Comparison of ENCODE assay signal across 24 mouse cellular contexts in the genomic region with DNA sequence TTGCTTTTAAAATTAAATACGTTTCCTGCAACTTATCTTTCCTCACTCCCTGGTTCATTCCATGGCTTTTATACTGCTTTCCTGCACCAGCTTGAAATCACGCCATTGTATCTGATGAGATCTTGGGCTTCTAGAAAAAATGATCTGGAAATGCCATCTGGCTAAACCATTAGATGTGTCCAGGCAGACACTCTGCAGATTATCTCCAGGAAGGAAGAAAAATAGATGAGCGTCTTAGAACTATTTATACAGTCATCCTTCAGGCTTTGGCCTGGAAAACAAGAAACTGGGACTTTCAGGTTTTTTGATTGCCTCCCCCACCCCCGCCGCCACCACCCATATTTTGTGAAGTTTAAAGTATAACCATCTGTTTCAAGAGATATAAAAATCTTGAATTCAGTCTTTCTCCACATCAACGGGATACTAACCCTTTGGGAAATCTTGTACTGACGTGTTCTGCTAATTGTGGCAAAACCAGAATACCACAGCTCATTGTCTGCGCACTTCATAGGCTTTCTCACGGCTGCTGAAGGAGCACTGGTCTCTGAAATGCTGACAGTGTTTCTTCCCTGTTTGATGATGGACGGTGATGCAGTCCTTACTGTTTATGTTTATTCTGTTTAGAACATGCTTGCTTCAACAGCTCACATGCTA. TPM values are rescaled to one million over a fixed set of nuclear protein-coding genes. Genes with fewer than 3 reads are reported as not detected.
DNase-seq lines count a peak whose midpoint lies in the region; ATAC-seq lines count a peak whose summit lies in the region.
"Had no signal": no experiment of that assay in that cellular context is flagged by ENCODE, and none has a peak within 500 bp of the region (broad histone marks: within the 10 kb centered on the region; RNA-seq: fewer than 3 reads in every experiment).

No protein-coding gene starts in this region.

- ATAC-seq in frontal cortex, adult (ENCODE audit: low TSS enrichment), result peak; percentile 78
- ATAC-seq: forebrain, embryonic 14.5 days; hindbrain, postnatal 0 days; intestine, embryonic 16.5 days had no signal

- no peak for DNase-seq in frontal cortex, postnatal 25 days (ENCODE audit: low spot score in 2 of 2)
- peak; percentile 5 for DNase-seq in layer of hippocampus, adult 9-11 months
- DNase-seq in layer of hippocampus, postnatal 10 days (ENCODE audit: low spot score in 2 of 2), result no peak
- DNase-seq in brain, adult 2 months (ENCODE audit: low read depth, low spot score), result peak; percentile 72
- DNase-seq in right cerebral cortex, adult 2 months (ENCODE audit: low spot score in 2 of 2), result peak; percentile 31 to 46
- DNase-seq in B cell, adult 2 months, result no peak
- DNase-seq in cerebellum, adult 8-10 months, result no peak
- DNase-seq: adrenal gland, postnatal 14 days; cerebellum, adult 18-20 months; cerebellum, postnatal 25 days; gastrocnemius, postnatal 25 days; heart, adult 18-20 months; heart, postnatal 14 days; kidney, adult 8-10 months; liver; lung, embryonic 14.5 days; lung, postnatal 14 days; spleen, adult 18-20 months; thymus, adult 18-20 months; thymus, postnatal 25 days had no signal

RNA-seq across cellular contexts. Expression of a gene that starts 45.2 kb away (rescaled TPM):
- 10 to 100 TPM; 19.7 to 20.7 TPM for total RNA-seq in layer of hippocampus, postnatal 10 days (2021)

Comparison
In these comparisons a context has a peak if more than half of its experiments do, and no peak if none do; other contexts are left out.
1. DNase-seq: peak in layer of hippocampus, adult 9-11 months (single experiment), brain, adult 2 months (single experiment) and right cerebral cortex, adult 2 months (2 of 2); none in frontal cortex, postnatal 25 days (0 of 2), layer of hippocampus, postnatal 10 days (0 of 2), B cell, adult 2 months (0 of 2) and cerebellum, adult 8-10 months (single experiment).